In genomic region chr6:115675166-115675507, GRCm38 (mm10) we compare ENCODE assay signal across 8 mouse cellular contexts. TPM values are rescaled to one million over a fixed set of nuclear protein-coding genes. Genes with fewer than 3 reads are reported as not detected.
A peak's percentile ranks its signal among the peaks of the same experiment; 100 is the strongest.
DNase-seq lines count a peak whose midpoint lies in the region; ATAC-seq and TF ChIP-seq lines count a peak whose summit lies in the region.

No protein-coding gene starts in this region.

- peaks cover 19% of the 10 kb centered on the region for H3K36me3 ChIP-seq in G1E (replicated peaks)
- H3K36me3 ChIP-seq in forebrain, embryonic 15.5 days = no peaks in the 10 kb centered on the region
- H3K36me3 ChIP-seq in kidney, embryonic 16.5 days (ENCODE audit: insufficient read depth, low read length) = no peaks in the 10 kb centered on the region
- H3K36me3 ChIP-seq in midbrain, embryonic 14.5 days (ENCODE audit: control insufficient read depth, insufficient read depth, low read length) = no peaks in the 10 kb centered on the region

- H3K27me3 ChIP-seq in G1E (ENCODE audit: insufficient read depth, low read length) = no peaks in the 10 kb centered on the region
- H3K27me3 ChIP-seq in forebrain, embryonic 15.5 days = no peaks in the 10 kb centered on the region
- H3K27me3 ChIP-seq in kidney, embryonic 16.5 days (ENCODE audit: insufficient read depth, low read length) = no peaks in the 10 kb centered on the region
- no peaks in the 10 kb centered on the region for H3K27me3 ChIP-seq in midbrain, embryonic 14.5 days (ENCODE audit: control insufficient read depth, insufficient read depth, low read length)

- intact Hi-C loops in gastrocnemius, adult 2 months (cut with DNase I) = loop anchor here (5.0 kb wide), 2 partner anchors 43 to 73 kb away; partner anchors contain the start of gene Mkrn2

- peak; percentile 34 for DNase-seq in gastrocnemius, adult 2 months
- DNase-seq in gastrocnemius, postnatal 25 days = no peak
- DNase-seq in G1E (ENCODE audit: low spot score) = no peak
- no peak for DNase-seq in midbrain, embryonic 14.5 days
- DNase-seq in gastrocnemius, postnatal 4 days (ENCODE audit: low spot score in 2 of 2) = no peak

- no peaks in the 10 kb centered on the region for H3K9me3 ChIP-seq in G1E (replicated peaks)
- no peaks in the 10 kb centered on the region for H3K9me3 ChIP-seq in forebrain, embryonic 15.5 days
- H3K9me3 ChIP-seq in kidney, embryonic 16.5 days (ENCODE audit: low read length) = no peaks in the 10 kb centered on the region
- H3K9me3 ChIP-seq in midbrain, embryonic 14.5 days (ENCODE audit: control insufficient read depth, low read length) = no peaks in the 10 kb centered on the region

- peaks cover 39% of the 10 kb centered on the region for H3K4me1 ChIP-seq in G1E (ENCODE audit: insufficient read depth, low read depth, low read length)
- H3K4me1 ChIP-seq in forebrain, embryonic 15.5 days = peaks cover 33% of the 10 kb centered on the region
- peaks cover 22% of the 10 kb centered on the region for H3K4me1 ChIP-seq in kidney, embryonic 16.5 days (ENCODE audit: insufficient read depth, low read length)
- H3K4me1 ChIP-seq in midbrain, embryonic 14.5 days (ENCODE audit: control insufficient read depth, insufficient read depth, low read length) = peaks cover 23% of the 10 kb centered on the region

- WGBS in forebrain, embryonic 15.5 days = under 1% methylated on average over 13 of the region's 13 CpGs
- under 1% methylated on average over 13 of the region's 13 CpGs for WGBS in kidney, embryonic 16.5 days
- under 1% methylated on average over 13 of the region's 13 CpGs for WGBS in midbrain, embryonic 14.5 days

- H3K4me2 ChIP-seq in forebrain, embryonic 15.5 days (replicated peaks) = peak overlapping the region; percentile 66
- H3K4me2 ChIP-seq in kidney, embryonic 16.5 days (replicated peaks; ENCODE audit: low read depth, low read length) = peak overlapping the region; percentile 59
- peak overlapping the region; percentile 87 for H3K4me2 ChIP-seq in midbrain, embryonic 14.5 days (ENCODE audit: low read length)

- peak; percentile 2; the same call in 1 of the 2 replicates for ATAC-seq in G1E (ENCODE audit: extremely low read depth, insufficient number of reproducible peaks, low FRiP score, poor library complexity, severe bottlenecking)
- ATAC-seq in forebrain, embryonic 15.5 days (replicated peaks) = no peak
- no peak for ATAC-seq in kidney, embryonic 16.5 days (ENCODE audit: low FRiP score, low TSS enrichment)
- no peak for ATAC-seq in midbrain, embryonic 14.5 days (ENCODE audit: low FRiP score, low TSS enrichment)
- no peak for ATAC-seq in activated CD4-positive, CD25-positive, alpha-beta regulatory T cell, adult 4 months

- TF ChIP-seq CTCF in gastrocnemius, adult 2 months (IDR thresholded peaks at IDR 0.05) = no peak
- no peak for TF ChIP-seq CTCF in G1E (IDR thresholded peaks at IDR 0.05; ENCODE audit: low read depth, low read length)

- H3K9ac ChIP-seq in forebrain, embryonic 15.5 days (replicated peaks) = peak overlapping the region; percentile 97
- H3K9ac ChIP-seq in kidney, embryonic 16.5 days (replicated peaks; ENCODE audit: low read length) = peak overlapping the region; percentile 100
- peak overlapping the region; percentile 100 for H3K9ac ChIP-seq in midbrain, embryonic 14.5 days (replicated peaks; ENCODE audit: low read length)

- H3K4me3 ChIP-seq in gastrocnemius, adult 2 months = peak overlapping the region; percentile 88
- peak overlapping the region; percentile 99 for H3K4me3 ChIP-seq in G1E (ENCODE audit: low read depth, low read length)
- H3K4me3 ChIP-seq in forebrain, embryonic 15.5 days = peak overlapping the region; percentile 86
- peak overlapping the region; percentile 98 for H3K4me3 ChIP-seq in kidney, embryonic 16.5 days (ENCODE audit: low read length)
- peak overlapping the region; percentile 99 for H3K4me3 ChIP-seq in midbrain, embryonic 14.5 days (replicated peaks; ENCODE audit: low read depth, low read length)

- H3K27ac ChIP-seq in gastrocnemius, adult 2 months = peak overlapping the region; percentile 100
- H3K27ac ChIP-seq in forebrain, embryonic 15.5 days (replicated peaks) = peak overlapping the region; percentile 98
- peak overlapping the region; percentile 98 for H3K27ac ChIP-seq in kidney, embryonic 16.5 days (ENCODE audit: low read length)
- peak overlapping the region; percentile 98 for H3K27ac ChIP-seq in midbrain, embryonic 14.5 days (replicated peaks; ENCODE audit: low read depth, low read length)

RNA-seq across cellular contexts. Expression of gene Raf1, which starts 1.3 kb away (rescaled TPM):
- total RNA-seq in gastrocnemius, adult 2 months (2021) = 100 to 1,000 TPM; 129 to 136 TPM
- 100 to 1,000 TPM; 105 to 129 TPM for total RNA-seq in gastrocnemius, postnatal 25 days (2021)
- 75.5 and 78.1 TPM in 2 replicates for total RNA-seq in G1E (2014; fragmentation: Nextera tagmentation)
- 53.0 and 56.9 TPM in 2 replicates for total RNA-seq in G1E (2017)
- 14.6 and 20.9 TPM in 2 replicates for polyA plus RNA-seq in G1E (2012)
- polyA plus RNA-seq in forebrain, embryonic 15.5 days (2015; fragmentation: Nextera tagmentation; extraction: Ambion mirVana) = 155 and 161 TPM in 2 replicates
- polyA plus RNA-seq in kidney, embryonic 16.5 days (2015; fragmentation: Nextera tagmentation; extraction: Ambion mirVana) = 91.0 and 95.7 TPM in 2 replicates
- 148 and 179 TPM in 2 replicates for polyA plus RNA-seq in midbrain, embryonic 14.5 days (2014; fragmentation: Nextera tagmentation; extraction: Ambion mirVana)
- total RNA-seq in gastrocnemius, postnatal 4 days (2021) = 100 to 1,000 TPM; 123 to 137 TPM
- 10 to 100 TPM; 38.6 to 48.2 TPM for polyA plus RNA-seq in activated CD4-positive, CD25-positive, alpha-beta regulatory T cell, adult 4 months (2017; shearing (Covaris generic))
